In the genomic region with DNA sequence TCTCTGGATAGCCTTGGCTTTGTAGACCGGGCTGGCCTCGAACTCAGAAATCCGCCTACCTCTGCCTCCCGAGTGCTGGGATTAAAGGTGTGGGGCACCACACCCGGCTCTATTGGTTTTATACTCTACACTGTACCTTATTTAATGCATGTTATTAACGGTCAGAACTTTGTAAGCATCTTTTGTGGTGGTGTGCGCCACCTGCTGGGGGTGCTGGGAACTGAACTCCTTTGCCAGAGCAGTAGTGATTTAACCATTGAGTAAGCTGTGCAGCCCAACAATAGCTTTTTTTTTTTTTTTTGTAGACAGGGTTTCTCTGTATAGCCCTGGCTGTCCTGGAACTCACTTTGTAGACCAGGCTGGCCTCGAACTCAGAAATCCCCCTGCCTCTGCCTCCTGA, we compare ENCODE assay signal across 8 mouse cellular contexts. TPM values are rescaled to one million over a fixed set of nuclear protein-coding genes. Genes with fewer than 3 reads are reported as not detected.
DNase-seq lines count a peak whose midpoint lies in the region; ATAC-seq lines count a peak whose summit lies in the region.
"Not testable (repeated sequence)": the region's sequence is repeated elsewhere in the genome, so short reads cannot be mapped to it uniquely, and the experiment has no call there.

No protein-coding gene starts in this region.

- not testable (repeated sequence) for ATAC-seq in limb, embryonic 11.5 days (ENCODE audit: insufficient number of reproducible peaks, low FRiP score, low TSS enrichment, low read depth)

- not testable (repeated sequence) for H3K27ac ChIP-seq in limb, embryonic 11.5 days (replicated peaks; ENCODE audit: low read depth, low read length)

- not testable (repeated sequence) for H3K27me3 ChIP-seq in limb, embryonic 11.5 days (ENCODE audit: control insufficient read depth, insufficient read depth, low read length)

- H3K9ac ChIP-seq in limb, embryonic 11.5 days (ENCODE audit: low read length): not testable (repeated sequence)

- peaks cover 15% of the 10 kb centered on the region for H3K36me3 ChIP-seq in limb, embryonic 11.5 days (ENCODE audit: control insufficient read depth, insufficient read depth, low read length)

- H3K4me3 ChIP-seq in limb, embryonic 11.5 days (ENCODE audit: low read depth, low read length): not testable (repeated sequence)

- 58% methylated on average over 8 of the region's 8 CpGs for WGBS in limb, embryonic 11.5 days

- H3K9me3 ChIP-seq in limb, embryonic 11.5 days (ENCODE audit: control insufficient read depth, low read length): not testable (repeated sequence)

- not testable (repeated sequence) for H3K4me1 ChIP-seq in limb, embryonic 11.5 days (ENCODE audit: control insufficient read depth, insufficient read depth, low read length)

- intact Hi-C loops in gastrocnemius, postnatal 36 days (cut with DNase I): loop anchor here (2.0 kb wide), 1 partner anchor 36 kb away; no protein-coding TSS in a partner anchor

- H3K4me2 ChIP-seq in limb, embryonic 11.5 days (ENCODE audit: low read depth, severe bottlenecking): not testable (repeated sequence)

- peak; percentile 69 for DNase-seq in A20 (ENCODE audit: low read depth, low spot score)
- DNase-seq in adrenal gland, postnatal 25 days: peak; percentile 81
- peak; percentile 66 for DNase-seq in embryo, embryonic 11 days
- peak; percentile 69 to 74 for DNase-seq in gastrocnemius, postnatal 36 days
- DNase-seq in kidney, adult 8-10 months: peak; percentile 54 to 87
- peak; percentile 91 for DNase-seq in limb, embryonic 11.5 days (ENCODE audit: low spot score)
- DNase-seq in monocyte, adult 2 months (ENCODE audit: low read depth in 1 of 2, low spot score in 2 of 2): peak; percentile 54 to 71
- peak; percentile 79 to 89 for DNase-seq in spleen, postnatal 10 days (ENCODE audit: low spot score in 2 of 2)

RNA-seq across cellular contexts. Expression of a gene that starts 5.7 kb away (rescaled TPM):
- 39.2 and 48.2 TPM in 2 replicates for total RNA-seq in adrenal gland, postnatal 25 days (2021)
- total RNA-seq in gastrocnemius, postnatal 36 days (2021): 10 to 100 TPM; 17.7 to 19.8 TPM
- polyA plus RNA-seq in limb, embryonic 11.5 days (2014; fragmentation: Nextera tagmentation; extraction: Ambion mirVana): 60.8 and 61.8 TPM in 2 replicates

RNA-seq across cellular contexts. Expression of a gene that starts 17.7 kb away (rescaled TPM):
- 37.4 and 37.7 TPM in 2 replicates for total RNA-seq in adrenal gland, postnatal 25 days (2021)
- total RNA-seq in gastrocnemius, postnatal 36 days (2021): 1 to 10 TPM; 8.2 TPM
- polyA plus RNA-seq in limb, embryonic 11.5 days (2014; fragmentation: Nextera tagmentation; extraction: Ambion mirVana): 53.8 and 56.3 TPM in 2 replicates

RNA-seq across cellular contexts. Expression of a gene that starts 40.8 kb away (rescaled TPM):
- 16.4 and 19.7 TPM in 2 replicates for total RNA-seq in adrenal gland, postnatal 25 days (2021)
- total RNA-seq in gastrocnemius, postnatal 36 days (2021): 1 to 10 TPM; 4.3 to 6.5 TPM
- polyA plus RNA-seq in limb, embryonic 11.5 days (2014; fragmentation: Nextera tagmentation; extraction: Ambion mirVana): 16.9 and 21.3 TPM in 2 replicates

RNA-seq across cellular contexts. Expression of a gene that starts 52.4 kb away (rescaled TPM):
- 59.9 and 65.1 TPM in 2 replicates for total RNA-seq in adrenal gland, postnatal 25 days (2021)
- total RNA-seq in gastrocnemius, postnatal 36 days (2021): 10 to 100 TPM; 23.7 to 28.5 TPM
- polyA plus RNA-seq in limb, embryonic 11.5 days (2014; fragmentation: Nextera tagmentation; extraction: Ambion mirVana): 75.6 and 84.4 TPM in 2 replicates
